Mouse (Mus musculus) forebrain, postnatal 0 days (tissue): ENCODE data around the gene Utp6. TPM values are rescaled to one million over a fixed set of nuclear protein-coding genes. Genes with fewer than 3 reads are reported as not detected.

Experiments
- ATAC-seq: fragments of 200-750 bp; cut with Nextera tagmentation; 2 replicates; pipeline ENCODE4 v1.8.0; 2017; ENCODE audit warnings: mild to moderate bottlenecking, moderate library complexity
- DNase-seq: peaks from one replicate; pipeline ENCODE4 v3.0.0-alpha.2; 2015
- H3K27ac ChIP-seq: fragments of 300-500 bp; sonication (generic); 2 replicates; pipeline ENCODE4 v1.5.1; 2014; ENCODE audit warnings: low read depth, mild to moderate bottlenecking, antibody characterized with exemption, low read length, moderate library complexity, mixed read lengths
- H3K27me3 ChIP-seq: fragments of 300-500 bp; sonication (generic); 2 replicates; pipeline ENCODE4 v1.6.1; 2014; ENCODE audit warnings: mild to moderate bottlenecking, low read length, mixed read lengths; ENCODE audit not compliant: insufficient read depth
- H3K36me3 ChIP-seq: fragments of 300-500 bp; sonication (generic); 2 replicates; pipeline ENCODE4 v1.6.1; 2014; ENCODE audit warnings: mild to moderate bottlenecking, moderate library complexity; ENCODE audit not compliant: insufficient read depth
- H3K4me1 ChIP-seq: fragments of 300-500 bp; sonication (generic); 2 replicates; pipeline ENCODE4 v1.6.1; 2014; ENCODE audit warnings: antibody characterized with exemption; ENCODE audit not compliant: insufficient read depth
- H3K4me2 ChIP-seq: fragments of 300-500 bp; sonication (generic); 2 replicates; pipeline ENCODE4 v1.6.1; 2014; ENCODE audit warnings: low read depth, mild to moderate bottlenecking, moderate library complexity
- H3K4me3 ChIP-seq: fragments of 300-500 bp; sonication (generic); 2 replicates; pipeline ENCODE4 v1.5.1; 2014; ENCODE audit warnings: low read depth, low read length, mixed read lengths
- H3K9ac ChIP-seq: fragments of 300-500 bp; sonication (generic); 2 replicates; pipeline ENCODE4 v1.6.1; 2014; ENCODE audit warnings: mild to moderate bottlenecking
- H3K9me3 ChIP-seq: fragments of 300-500 bp; sonication (generic); 2 replicates; pipeline ENCODE4 v1.6.1; 2016; ENCODE audit warnings: low read length
- CTCF ChIP-seq: sonication (generic); IDR thresholded peaks from 2 replicates; pipeline ENCODE4 v1.5.1; 2016; ENCODE audit warnings: antibody characterized with exemption, control low read depth, low read depth
- WGBS: fragments of 180-500 bp; shearing (Covaris S2); extraction: QIAGEN DNeasy Blood & Tissue Kit; methylation state at CpG from one replicate; pipeline ENCODE4 v1.1.7; 2014; 5-methylcytosine and 5-hydroxymethylcytosine counted together
- polyA plus RNA-seq: library from polyadenylated mRNA; unstranded; fragments of >200 nt; fragmentation: Nextera tagmentation; extraction: Ambion mirVana; gene quantifications from 2 replicates; pipeline ENCODE4 v1.2.1, GENCODE M21; 2015
- total RNA-seq: library from RNA; depleted of rRNA; stranded (reverse); fragments of >200 nt; gene quantifications from 2 replicates; pipeline ENCODE4 v1.2.3, GENCODE M21; 2014

Utp6 gene
- total and polyA plus RNA-seq, 2 experiments from 2014 or later: 29.4 to 30.7 TPM

DNA sequence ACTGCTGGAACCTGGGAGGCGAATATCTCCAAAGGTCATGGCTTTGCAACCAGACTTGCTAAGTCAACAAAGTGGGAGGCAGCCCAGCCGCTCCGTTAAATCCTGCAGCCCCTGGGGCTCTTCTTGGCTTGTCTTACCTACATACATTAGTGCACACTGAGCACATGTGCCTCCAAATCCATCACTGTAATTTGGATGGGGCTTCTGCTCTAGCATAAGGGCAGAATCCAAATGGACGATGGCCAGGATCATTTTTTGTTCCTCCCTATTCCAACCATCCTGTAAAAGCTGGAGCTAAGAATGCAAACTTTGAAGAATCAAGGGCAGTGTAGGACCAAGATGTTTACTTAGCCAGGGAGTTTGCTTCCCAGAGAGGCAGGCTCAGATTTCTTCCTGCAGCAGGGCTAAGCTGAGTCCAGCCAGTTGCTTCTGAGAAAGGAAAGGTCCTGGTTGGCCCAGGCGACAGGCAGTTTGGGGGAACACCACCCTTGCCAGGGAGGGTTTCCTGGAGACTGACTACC is 41.6 kb downstream of the Utp6 start:
- no peak overlapping the region for H3K4me3 ChIP-seq
- H3K4me2 ChIP-seq: no peak overlapping the region
- no peaks in the 10 kb centered on the region for H3K4me1 ChIP-seq
- H3K27ac ChIP-seq: no peak overlapping the region
- no peaks in the 10 kb centered on the region for H3K36me3 ChIP-seq
- WGBS: 67% methylated on average over 5 of the region's 5 CpGs
- H3K9ac ChIP-seq: no peak overlapping the region
- H3K27me3 ChIP-seq: no peaks in the 10 kb centered on the region
- TF ChIP-seq CTCF: no peak
- H3K9me3 ChIP-seq: no peaks in the 10 kb centered on the region
- ATAC-seq (no peak), DNase-seq (no peak)

DNA sequence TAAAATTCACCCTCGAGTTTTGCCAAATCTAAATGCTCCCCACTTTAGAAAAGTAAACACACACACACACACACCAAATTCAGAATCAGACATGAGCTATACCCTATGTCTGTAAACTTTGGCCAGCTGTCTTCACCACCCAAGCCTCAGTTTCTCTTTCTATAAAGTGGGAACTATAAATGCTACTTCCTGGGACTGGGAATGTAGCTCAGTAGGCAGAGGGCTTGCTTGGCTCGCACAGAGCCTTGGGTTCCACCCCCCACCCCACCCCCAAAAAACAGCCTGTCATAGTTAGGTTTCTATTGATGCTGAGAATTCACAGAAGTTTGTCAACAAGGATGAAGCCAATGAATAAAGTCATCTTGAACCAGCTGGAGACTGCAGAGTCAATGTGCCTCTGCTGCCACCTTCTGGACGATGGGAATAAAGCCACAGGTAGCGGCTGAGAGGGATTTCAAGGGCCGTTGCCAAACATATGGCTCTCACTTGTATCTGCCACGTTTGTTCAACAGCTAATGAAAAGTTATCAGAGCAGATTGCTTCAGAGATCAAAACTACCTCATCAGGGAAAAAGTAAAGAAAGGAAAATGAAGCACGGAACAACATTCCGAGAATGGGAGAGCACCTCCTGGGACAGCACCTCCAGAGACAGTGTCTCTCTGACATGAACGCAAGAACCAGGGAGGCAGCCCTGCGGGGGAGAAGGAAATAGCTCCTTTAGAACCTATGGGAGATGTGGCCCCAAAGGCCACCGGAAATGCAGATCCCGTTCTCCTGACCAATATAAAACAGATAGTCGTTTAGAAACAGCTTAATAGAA is 42.3 kb downstream of the Utp6 start:
- ATAC-seq (peak; percentile 85), DNase-seq (peak; percentile 92)
- H3K27ac ChIP-seq: no peak overlapping the region
- no peaks in the 10 kb centered on the region for H3K27me3 ChIP-seq
- peak; percentile 99 for TF ChIP-seq CTCF
- no peaks in the 10 kb centered on the region for H3K36me3 ChIP-seq
- no peak overlapping the region for H3K4me3 ChIP-seq
- no peaks in the 10 kb centered on the region for H3K4me1 ChIP-seq
- H3K9ac ChIP-seq: no peak overlapping the region
- H3K4me2 ChIP-seq: no peak overlapping the region
- no peaks in the 10 kb centered on the region for H3K9me3 ChIP-seq
- 27% methylated on average over 13 of the region's 13 CpGs for WGBS

DNA sequence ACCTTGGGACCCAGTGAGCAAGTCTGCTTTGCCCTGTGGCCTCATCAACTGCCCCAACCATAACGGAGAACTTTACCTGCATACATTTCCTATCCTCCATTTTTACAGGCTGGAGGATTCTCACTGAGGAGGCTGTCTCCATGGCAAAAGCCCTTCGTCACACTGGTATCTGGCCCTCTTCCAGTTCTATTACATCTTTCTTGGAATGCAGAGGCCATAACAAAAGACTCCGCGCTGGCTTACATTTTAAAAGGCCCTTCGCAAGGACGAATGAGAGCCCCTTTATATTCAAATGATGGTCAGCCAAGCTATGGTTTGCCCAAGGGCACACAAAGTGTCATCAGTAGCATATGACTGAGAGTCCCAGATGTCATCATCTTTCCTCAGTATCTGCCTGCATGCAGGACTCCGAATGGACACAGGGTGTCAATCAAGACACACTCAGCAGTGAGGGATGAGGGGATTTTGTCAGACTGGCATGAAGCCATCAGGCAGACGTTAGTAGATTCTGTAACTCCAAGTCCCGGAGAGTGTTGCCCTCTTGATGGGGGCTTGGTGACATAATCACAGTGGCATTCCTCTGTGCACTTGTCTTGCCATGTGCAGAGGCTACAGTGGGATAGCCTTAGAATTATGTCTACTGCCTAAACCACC is 46.4 kb downstream of the Utp6 start:
- Histone ChIP-seq H3K27me3 (no peaks in the 10 kb centered on the region), H3K27ac (no peak overlapping the region), H3K4me2 (no peak overlapping the region), H3K9me3 (no peaks in the 10 kb centered on the region), H3K4me3 (no peak overlapping the region), H3K36me3 (no peaks in the 10 kb centered on the region), H3K4me1 (no peaks in the 10 kb centered on the region), H3K9ac (no peak overlapping the region)
- TF ChIP-seq CTCF: no peak
- 20% methylated on average over 9 of the region's 9 CpGs for WGBS
- DNase-seq (peak; percentile 21), ATAC-seq (no peak)

DNA sequence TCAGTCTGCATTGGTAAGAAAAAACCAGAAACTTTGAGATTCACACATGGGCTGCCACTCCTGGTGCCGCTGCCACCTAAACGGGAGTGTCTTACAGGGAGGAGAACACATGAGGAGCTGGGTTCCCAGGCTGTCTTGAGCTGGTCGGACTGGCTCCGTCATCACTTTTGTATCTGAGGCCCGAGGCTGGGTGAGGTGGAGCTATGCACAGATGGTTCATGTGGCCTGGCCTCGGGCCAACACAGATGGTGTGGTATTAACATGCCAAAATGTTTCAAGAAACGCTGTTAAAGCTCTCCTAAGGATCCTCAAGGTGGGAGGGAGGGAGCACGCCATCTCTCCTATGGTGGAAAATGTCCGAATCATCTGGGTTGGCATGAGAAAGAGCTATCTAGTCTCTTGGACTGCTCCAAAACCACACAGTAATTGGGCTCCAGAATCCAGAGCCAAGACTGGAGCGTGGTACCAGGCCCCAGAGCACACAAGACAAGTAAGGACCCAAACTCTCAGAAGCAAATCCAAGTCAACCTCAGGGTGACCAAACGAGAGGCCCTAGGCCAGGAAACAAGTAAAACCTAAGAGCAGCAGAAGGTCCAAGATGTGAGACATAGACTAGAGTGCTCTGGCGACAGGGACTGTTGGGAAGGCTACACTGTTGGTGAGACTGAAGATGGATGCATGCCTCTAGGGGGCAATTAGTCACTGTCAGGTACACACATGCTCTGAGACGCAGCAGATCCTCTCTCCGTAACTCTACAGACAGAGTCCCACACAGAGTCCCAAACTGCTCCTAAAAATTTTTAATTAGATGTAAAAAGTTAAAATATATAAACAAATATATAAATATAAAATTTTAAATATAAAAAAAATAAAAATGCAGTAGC is 53.3 kb downstream of the Utp6 start:
- Histone ChIP-seq H3K36me3 (no peaks in the 10 kb centered on the region), H3K9ac (no peak overlapping the region), H3K4me3 (no peak overlapping the region), H3K4me1 (0 out of 2 replicates have a peak, but pooled peaks cover 5% of the 10 kb centered on the region), H3K4me2 (no peak overlapping the region), H3K27ac (no peak overlapping the region), H3K9me3 (no peaks in the 10 kb centered on the region), H3K27me3 (no peaks in the 10 kb centered on the region)
- DNase-seq: peak; percentile 79
- TF ChIP-seq CTCF: no peak
- 53% methylated on average over 14 of the region's 14 CpGs for WGBS
- peak; percentile 67 for ATAC-seq

DNA sequence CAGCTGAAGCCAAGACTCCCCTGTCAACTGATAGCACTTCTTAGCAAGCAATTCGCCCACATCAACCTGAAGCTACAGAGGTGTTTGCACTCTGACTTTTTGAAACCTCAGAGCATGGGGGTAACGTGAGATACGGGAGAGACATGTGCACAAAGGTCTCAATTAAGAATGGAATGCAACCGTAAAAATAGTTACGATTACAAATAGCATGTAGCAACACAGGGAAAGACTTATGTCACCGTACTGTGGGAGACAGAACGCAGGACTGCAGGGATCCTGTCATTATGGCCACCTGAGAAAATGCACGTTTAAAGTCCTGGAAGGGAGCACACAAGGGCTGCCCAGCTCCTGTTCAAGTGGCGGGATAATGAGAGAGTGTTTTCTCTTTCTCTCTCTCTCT is 55.3 kb downstream of the Utp6 start:
- H3K27ac ChIP-seq: no peak overlapping the region
- DNase-seq: no peak
- 72% methylated on average over 9 of the region's 9 CpGs for WGBS
- no peaks in the 10 kb centered on the region for H3K36me3 ChIP-seq
- no peak overlapping the region for H3K9ac ChIP-seq
- ATAC-seq: no peak
- 0 out of 2 replicates have a peak, but pooled peaks cover 5% of the 10 kb centered on the region for H3K4me1 ChIP-seq
- TF ChIP-seq CTCF: no peak
- no peak overlapping the region for H3K4me2 ChIP-seq
- no peaks in the 10 kb centered on the region for H3K27me3 ChIP-seq
- no peaks in the 10 kb centered on the region for H3K9me3 ChIP-seq
- H3K4me3 ChIP-seq: no peak overlapping the region

DNA sequence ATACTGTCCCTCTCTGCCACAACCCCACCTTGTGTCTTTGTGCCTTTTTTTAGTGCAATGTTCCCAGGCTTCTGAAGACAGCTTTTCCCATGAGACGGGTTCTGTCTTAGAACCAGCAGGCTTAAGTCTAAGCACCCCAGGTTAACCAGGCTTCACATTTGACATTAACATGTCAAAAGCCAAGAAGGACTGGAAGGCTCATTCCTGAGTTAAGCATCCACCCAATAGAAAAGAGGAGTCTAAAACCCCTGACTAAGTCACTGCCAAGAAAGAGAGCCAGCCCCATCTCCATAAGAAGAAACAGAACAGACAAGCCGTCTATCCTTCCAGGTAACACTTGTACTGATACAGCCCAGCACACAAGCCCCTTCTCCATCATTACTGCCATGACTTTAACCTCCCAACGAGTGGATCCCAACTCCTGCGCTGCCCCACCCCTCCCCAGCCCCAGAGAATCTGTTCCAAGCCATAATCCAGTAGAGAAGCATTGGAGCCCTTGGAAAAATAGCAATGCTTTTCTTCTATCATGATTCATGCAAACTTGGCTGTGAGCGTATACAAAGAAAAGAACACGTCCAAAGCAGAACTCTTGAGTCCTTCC is 59.2 kb downstream of the Utp6 start:
- ATAC-seq (no peak), DNase-seq (no peak)
- H3K4me2 ChIP-seq: no peak overlapping the region
- TF ChIP-seq CTCF: no peak
- no peaks in the 10 kb centered on the region for H3K4me1 ChIP-seq
- H3K27ac ChIP-seq: no peak overlapping the region
- no peaks in the 10 kb centered on the region for H3K9me3 ChIP-seq
- WGBS: 72% methylated on average over 6 of the region's 6 CpGs
- no peak overlapping the region for H3K9ac ChIP-seq
- no peak overlapping the region for H3K4me3 ChIP-seq
- no peaks in the 10 kb centered on the region for H3K27me3 ChIP-seq
- no peaks in the 10 kb centered on the region for H3K36me3 ChIP-seq
